Mouse (Mus musculus) brain, embryonic 14.5 days (tissue): ENCODE measurements around the gene B3galt6.

Experiments used
- CTCF ChIP-seq: fragments of 200-500 bp; IDR thresholded peaks from 2 replicates; pipeline ENCODE4 v1.5.1; 2012; ENCODE audit warnings: inconsistent platforms, mild to moderate bottlenecking, moderate library complexity, borderline replicate concordance; ENCODE audit not compliant: insufficient read depth, insufficient read length; ENCODE audit errors: extremely low read depth
- POLR2A ChIP-seq: fragments of 200-500 bp; IDR thresholded peaks from 2 replicates; pipeline ENCODE4 v1.6.1; 2012; ENCODE audit warnings: mild to moderate bottlenecking, inconsistent platforms, borderline replicate concordance; ENCODE audit not compliant: poor library complexity, insufficient read depth, insufficient read length, severe bottlenecking; ENCODE audit errors: extremely low read depth

DNA sequence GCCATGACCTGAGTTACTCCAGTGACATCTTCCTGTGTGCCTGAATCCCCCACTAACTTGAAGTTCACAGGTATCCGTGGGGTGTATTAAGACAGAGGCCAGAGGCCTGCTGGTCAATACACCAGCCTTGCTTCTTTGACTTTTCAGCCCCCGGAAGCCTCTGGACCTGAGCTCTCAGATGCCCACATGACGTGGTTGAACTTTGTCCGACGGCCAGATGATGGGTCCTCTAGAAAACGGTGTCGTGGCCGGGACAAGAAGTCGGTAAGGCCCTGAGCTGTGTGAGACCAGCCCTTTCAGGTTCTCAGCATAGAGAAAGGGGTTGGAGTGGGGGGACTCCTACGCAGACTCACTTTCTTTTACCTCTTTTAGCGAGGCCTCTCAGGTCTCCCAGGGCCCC, 28.1 kb downstream of the B3galt6 start:
- TF ChIP-seq POLR2A (no peak), CTCF (no peak)
